Mouse (Mus musculus) lung, postnatal 0 days (tissue): ENCODE results near the gene Tulp4. TPM values are rescaled to one million over a fixed set of nuclear protein-coding genes. Genes with fewer than 3 reads are reported as not detected.

Experiments used
- ATAC-seq: fragments of 200-750 bp; cut with Nextera tagmentation; 2 replicates; pipeline ENCODE4 v1.8.0; 2017; ENCODE audit warnings: moderate library complexity
- DNase-seq: peaks from one replicate; pipeline ENCODE4 v3.0.0-alpha.2; 2016; ENCODE audit warnings: low spot score
- H3K27ac ChIP-seq: fragments of 300-500 bp; sonication (generic); 2 replicates; pipeline ENCODE4 v1.5.1; 2014; ENCODE audit warnings: antibody characterized with exemption, mild to moderate bottlenecking, low read length, mixed read lengths
- H3K27me3 ChIP-seq: fragments of 300-500 bp; sonication (generic); replicated peaks from 2 replicates; pipeline ENCODE4 v1.6.1; 2014; ENCODE audit warnings: low read length, mixed read lengths; ENCODE audit not compliant: insufficient read depth
- H3K36me3 ChIP-seq: fragments of 300-500 bp; sonication (generic); 2 replicates; pipeline ENCODE4 v1.6.1; 2014; ENCODE audit warnings: low read length, mixed read lengths; ENCODE audit not compliant: insufficient read depth
- H3K4me1 ChIP-seq: fragments of 300-500 bp; sonication (generic); 2 replicates; pipeline ENCODE4 v1.6.1; 2014; ENCODE audit warnings: antibody characterized with exemption, low read depth, low read length, mixed read lengths; ENCODE audit not compliant: insufficient read depth
- H3K4me2 ChIP-seq: fragments of 300-500 bp; sonication (generic); replicated peaks from 2 replicates; pipeline ENCODE4 v1.6.1; 2014; ENCODE audit warnings: low read depth, mild to moderate bottlenecking, low read length, moderate library complexity, mixed read lengths
- H3K4me3 ChIP-seq: fragments of 300-500 bp; sonication (generic); 2 replicates; pipeline ENCODE4 v1.5.1; 2014; ENCODE audit warnings: low read depth, low read length
- H3K9ac ChIP-seq: fragments of 300-500 bp; sonication (generic); replicated peaks from 2 replicates; pipeline ENCODE4 v1.6.1; 2014; ENCODE audit warnings: low read depth, mild to moderate bottlenecking
- H3K9me3 ChIP-seq: fragments of 300-500 bp; sonication (generic); 2 replicates; pipeline ENCODE4 v1.6.1; 2016; ENCODE audit warnings: low read length, mixed read lengths
- CTCF ChIP-seq: IDR thresholded peaks from 2 replicates; pipeline ENCODE4 v1.5.1; 2016; ENCODE audit warnings: antibody characterized with exemption, mild to moderate bottlenecking
- EP300 ChIP-seq: IDR thresholded peaks from 2 replicates; pipeline ENCODE4 v1.6.1; 2016; ENCODE audit warnings: antibody characterized with exemption, mild to moderate bottlenecking, control low read depth
- WGBS: fragments of 180-500 bp; shearing (Covaris S2); extraction: QIAGEN DNeasy Blood & Tissue Kit; methylation state at CpG from one replicate; pipeline ENCODE4 v1.1.7; 2014; 5-methylcytosine and 5-hydroxymethylcytosine counted together
- polyA plus RNA-seq: library from polyadenylated mRNA; unstranded; fragments of >200 nt; fragmentation: Nextera tagmentation; extraction: Ambion mirVana; gene quantifications from 2 replicates; pipeline ENCODE4 v1.2.1, GENCODE M21; 2015

Gene Tulp4
- polyA plus RNA-seq, 1 experiment from 2014 or later, result 35.4 TPM

- TF ChIP-seq CTCF (no peak), EP300 (no peak)
- no peak overlapping the region for H3K27ac ChIP-seq
- no peak overlapping the region for H3K4me2 ChIP-seq
- ATAC-seq (no peak), DNase-seq (no peak)
- H3K4me1 ChIP-seq, result peaks cover 4% of the 10 kb centered on the region; the same call in 1 of the 2 replicates
- 73% methylated on average over 7 of the region's 7 CpGs for WGBS
- no peak overlapping the region for H3K4me3 ChIP-seq
- no peaks in the 10 kb centered on the region for H3K9me3 ChIP-seq
- no peaks in the 10 kb centered on the region for H3K36me3 ChIP-seq
- H3K27me3 ChIP-seq, result no peaks in the 10 kb centered on the region
- no peak overlapping the region for H3K9ac ChIP-seq
Observed at GRCm38 (mm10) chr17:6073405-6073804, 32.8 kb upstream of the Tulp4 start.

GRCm38 (mm10) chr17:6079287-6080122 is 26.7 kb upstream of the Tulp4 start, which contains the start of the genes Serac1 and Gtf2h5:
TSS of gene Serac1 (minus strand) at chr17:6079741.
TSS of gene Gtf2h5 (plus strand) at chr17:6079786.
- peak within 1 kb of the TSS; percentile 77 for H3K4me3 ChIP-seq
- no peaks in the 10 kb centered on the region for H3K9me3 ChIP-seq
- 0 out of 2 replicates have a peak, but pooled peaks cover 4% of the 10 kb centered on the region for H3K36me3 ChIP-seq
- peak within 1 kb of the TSS; percentile 84 for H3K9ac ChIP-seq
- under 1% methylated on average over 70 of the region's 70 CpGs for WGBS
- DNase-seq (peak; percentile 97), ATAC-seq (peak; percentile 98)
- H3K27me3 ChIP-seq, result no peaks in the 10 kb centered on the region
- H3K4me2 ChIP-seq, result peak within 1 kb of the TSS; percentile 68
- TF ChIP-seq EP300 (no peak), CTCF (peak; percentile 6; the same call in 1 of the 2 replicates)
- H3K4me1 ChIP-seq, result peaks cover 4% of the 10 kb centered on the region; the same call in 1 of the 2 replicates
- peak within 1 kb of the TSS; percentile 92 for H3K27ac ChIP-seq

- Histone ChIP-seq H3K4me3 (no peak overlapping the region), H3K4me2 (no peak overlapping the region), H3K4me1 (no peaks in the 10 kb centered on the region), H3K27me3 (no peaks in the 10 kb centered on the region), H3K9me3 (no peaks in the 10 kb centered on the region), H3K9ac (no peak overlapping the region), H3K27ac (no peak overlapping the region), H3K36me3 (peaks cover 15% of the 10 kb centered on the region; the same call in 1 of the 2 replicates)
- WGBS, result 61% methylated on average over 5 of the region's 5 CpGs
- TF ChIP-seq CTCF, result no peak
- no peak for TF ChIP-seq EP300
- ATAC-seq (peak; percentile 15; the same call in 1 of the 2 replicates), DNase-seq (peak; percentile 77)
Observed at GRCm38 (mm10) chr17:6083323-6083890, 22.8 kb upstream of the Tulp4 start.

- no peaks in the 10 kb centered on the region for H3K4me1 ChIP-seq
- WGBS, result 66% methylated on average over 6 of the region's 6 CpGs
- H3K36me3 ChIP-seq, result no peaks in the 10 kb centered on the region
- no peak overlapping the region for H3K27ac ChIP-seq
- TF ChIP-seq CTCF (no peak), EP300 (no peak)
- H3K4me2 ChIP-seq, result no peak overlapping the region
- no peaks in the 10 kb centered on the region for H3K9me3 ChIP-seq
- H3K27me3 ChIP-seq, result no peaks in the 10 kb centered on the region
- ATAC-seq (no peak), DNase-seq (no peak)
- no peak overlapping the region for H3K4me3 ChIP-seq
- H3K9ac ChIP-seq, result no peak overlapping the region
Observed at GRCm38 (mm10) chr17:6091604-6092003, 14.6 kb upstream of the Tulp4 start.

GRCm38 (mm10) chr17:6095579-6095978 is 10.7 kb upstream of the Tulp4 start:
- no peaks in the 10 kb centered on the region for H3K9me3 ChIP-seq
- no peak overlapping the region for H3K9ac ChIP-seq
- H3K4me3 ChIP-seq, result no peak overlapping the region
- no peak for DNase-seq
- H3K27me3 ChIP-seq, result no peaks in the 10 kb centered on the region
- no peaks in the 10 kb centered on the region for H3K4me1 ChIP-seq
- peak; percentile 27 for TF ChIP-seq CTCF
- no peak for TF ChIP-seq EP300
- no peak overlapping the region for H3K4me2 ChIP-seq
- H3K36me3 ChIP-seq, result no peaks in the 10 kb centered on the region
- no peak for ATAC-seq
- H3K27ac ChIP-seq, result no peak overlapping the region

- ATAC-seq, result peak; percentile 53
Observed at GRCm38 (mm10) chr17:6097884-6098283, 8.4 kb upstream of the Tulp4 start.

More at GRCm38 (mm10) chr17:6097884-6098283, 8.4 kb upstream of the Tulp4 start:
- Histone ChIP-seq H3K27me3 (no peaks in the 10 kb centered on the region), H3K27ac (no peak overlapping the region), H3K36me3 (no peaks in the 10 kb centered on the region), H3K9ac (no peak overlapping the region), H3K4me1 (no peaks in the 10 kb centered on the region), H3K4me3 (no peak overlapping the region), H3K4me2 (no peak overlapping the region), H3K9me3 (no peaks in the 10 kb centered on the region)
- WGBS, result 31% methylated on average over 4 of the region's 4 CpGs
- peak; percentile 75 for DNase-seq
- peak; percentile 85 for TF ChIP-seq CTCF
- TF ChIP-seq EP300, result no peak
